Mouse (Mus musculus): ENCODE results near the gene Dgka.
"Not testable (repeated sequence)": the region's sequence is repeated elsewhere in the genome, so short reads cannot be mapped to it uniquely, and the experiment has no call there.

Gene Dgka

GRCm38 (mm10) chr10:128731992-128732391, 12.7 kb downstream of the Dgka start:
- peak; percentile 43 for DNase-seq (ENCODE audit: low read depth, low spot score)

GRCm38 (mm10) chr10:128731002-128731433, 13.6 kb downstream of the Dgka start:
- DNase-seq (ENCODE audit: low read depth, low spot score): peak; percentile 84

DNA sequence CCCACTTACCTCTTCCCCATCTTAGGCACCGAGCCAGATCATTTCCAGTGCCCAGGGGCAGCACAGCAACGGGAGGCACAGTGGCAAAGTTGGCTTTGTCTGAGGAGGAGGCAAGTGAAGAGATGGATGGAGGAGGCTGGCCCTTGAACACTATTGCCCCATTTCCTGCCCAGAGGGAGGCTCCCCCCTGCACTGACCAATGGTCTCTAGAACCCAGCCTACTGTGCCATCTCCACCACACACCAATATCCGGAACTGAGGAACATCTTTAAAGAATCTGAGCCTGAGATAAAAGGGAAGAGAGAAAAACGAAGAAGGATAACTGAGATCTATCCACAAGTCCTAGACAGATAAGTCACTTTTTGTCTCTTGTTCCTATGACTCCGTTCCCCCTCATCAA, 16.6 kb downstream of the Dgka start:
- no peak for DNase-seq (ENCODE audit: low read depth, low spot score)

DNA sequence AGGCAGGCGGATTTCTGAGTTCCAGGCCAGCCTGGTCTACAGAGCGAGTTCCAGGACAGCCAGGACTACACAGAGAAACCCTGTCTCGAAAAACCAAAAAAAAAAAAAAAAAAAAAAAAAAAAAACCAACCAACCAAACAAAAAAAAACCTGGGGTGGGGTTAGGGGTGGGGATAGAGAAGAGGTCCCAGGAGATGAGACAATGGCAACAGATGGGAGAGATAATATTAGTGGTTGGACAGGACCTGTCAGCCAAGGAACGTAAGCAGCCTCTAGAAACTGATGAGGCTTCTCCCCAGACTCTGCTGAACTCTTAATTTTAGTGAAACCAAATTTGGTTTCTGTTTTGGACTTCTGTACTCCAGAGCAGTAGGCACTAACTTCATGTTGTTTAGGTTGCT, 19.2 kb downstream of the Dgka start:
- not testable (repeated sequence) for DNase-seq (ENCODE audit: low read depth, low spot score)

- DNase-seq (ENCODE audit: low read depth, low spot score): no peak
Measured at GRCm38 (mm10) chr10:128715559-128716537, 28.8 kb downstream of the Dgka start.

- not testable (repeated sequence) for DNase-seq (ENCODE audit: low read depth, low spot score)
Measured at GRCm38 (mm10) chr10:128711318-128711717, 33.3 kb downstream of the Dgka start.

DNA sequence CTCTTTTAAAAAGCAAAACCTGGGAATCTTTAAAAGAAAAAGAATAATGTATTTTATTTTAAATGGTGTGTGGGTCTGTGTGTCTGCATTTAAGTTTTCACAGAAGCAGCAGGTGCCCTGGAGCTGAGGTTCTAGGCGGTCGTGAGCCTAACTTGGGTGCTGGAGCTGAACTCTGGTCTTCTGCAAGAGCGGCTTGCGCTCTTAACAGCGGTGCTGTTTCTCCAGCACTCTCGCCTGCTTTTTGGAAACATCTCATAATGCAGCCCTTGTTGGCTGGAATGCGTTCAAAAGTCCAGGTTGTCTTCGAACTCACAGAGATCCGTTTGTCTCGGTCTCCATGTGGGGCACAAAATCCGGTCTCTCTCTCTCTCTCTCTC, 39.4 kb downstream of the Dgka start:
- no peak for DNase-seq (ENCODE audit: low read depth, low spot score)

- DNase-seq (ENCODE audit: low read depth, low spot score): peak; percentile 84
Measured at GRCm38 (mm10) chr10:128704491-128705316, 40.0 kb downstream of the Dgka start, which contains the start of gene Cdk2. TSS of gene Cdk2 (minus strand) at chr10:128705031.

DNA sequence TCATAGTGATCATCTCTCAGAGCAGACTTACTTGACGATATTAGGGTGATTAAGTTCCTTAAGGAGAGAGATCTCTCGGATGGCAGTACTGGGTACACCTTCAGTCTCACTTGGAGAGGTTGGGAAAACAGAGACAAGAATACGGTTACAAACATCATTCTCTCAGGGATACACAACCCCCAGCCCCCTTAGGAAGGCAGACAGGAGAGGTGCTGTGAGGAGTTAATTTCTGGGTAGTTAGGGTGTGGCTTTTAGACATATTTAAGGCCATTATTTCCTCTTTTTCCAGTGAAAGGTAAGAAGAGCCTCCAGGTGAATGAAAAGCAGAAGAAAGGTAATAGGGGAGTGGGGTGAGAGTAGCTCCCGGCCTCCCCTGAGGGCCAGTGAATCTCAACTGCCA, 40.8 kb downstream of the Dgka start, which contains the start of gene Pmel:
Pmel (plus strand) TSS at position 301 of the 400 bp plus-strand sequence.
- peak; percentile 12 for DNase-seq (ENCODE audit: low read depth, low spot score)

GRCm38 (mm10) chr10:128702328-128703007, 42.2 kb downstream of the Dgka start:
- DNase-seq (ENCODE audit: low read depth, low spot score): no peak

DNA sequence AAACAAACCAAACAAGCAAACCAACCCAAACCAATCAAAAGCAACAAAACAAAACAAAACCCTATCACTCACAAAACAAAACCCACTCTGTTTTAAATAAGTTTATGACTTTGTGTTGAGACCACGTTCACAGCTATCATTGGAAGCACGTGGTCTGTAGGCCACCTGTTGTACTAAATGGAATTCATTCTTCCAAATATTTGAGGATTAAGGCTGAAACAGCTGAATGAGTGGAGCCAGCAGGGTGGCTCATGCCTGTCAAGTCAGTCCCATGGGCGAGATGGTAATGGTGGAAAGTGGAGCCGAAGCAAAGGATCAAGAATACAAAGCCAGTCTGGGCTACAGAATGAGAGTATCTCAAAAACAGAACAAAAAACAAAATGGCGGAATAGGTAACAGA, 43.9 kb downstream of the Dgka start:
- no peak for DNase-seq (ENCODE audit: low read depth, low spot score)

DNA sequence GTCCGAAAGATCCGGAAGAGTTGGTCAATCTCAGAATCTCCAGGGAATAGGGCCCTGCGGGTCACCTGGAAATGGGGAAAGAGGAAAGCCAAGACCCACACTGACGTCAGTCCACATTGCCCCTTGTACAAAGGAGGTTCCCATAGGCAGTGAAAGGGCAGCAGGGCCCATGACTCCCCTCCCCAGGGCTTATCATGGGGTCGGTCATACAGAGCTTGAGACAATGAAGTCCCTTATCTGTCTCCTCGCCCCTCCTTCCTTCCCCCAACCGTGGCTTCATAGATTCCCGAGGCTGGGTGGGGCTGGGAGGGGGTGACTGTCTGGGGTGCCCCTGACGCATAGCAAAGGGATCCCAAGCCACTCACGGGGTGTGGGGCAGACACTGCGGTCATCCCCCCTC, 45.0 kb downstream of the Dgka start:
- no peak for DNase-seq (ENCODE audit: low read depth, low spot score)

DNA sequence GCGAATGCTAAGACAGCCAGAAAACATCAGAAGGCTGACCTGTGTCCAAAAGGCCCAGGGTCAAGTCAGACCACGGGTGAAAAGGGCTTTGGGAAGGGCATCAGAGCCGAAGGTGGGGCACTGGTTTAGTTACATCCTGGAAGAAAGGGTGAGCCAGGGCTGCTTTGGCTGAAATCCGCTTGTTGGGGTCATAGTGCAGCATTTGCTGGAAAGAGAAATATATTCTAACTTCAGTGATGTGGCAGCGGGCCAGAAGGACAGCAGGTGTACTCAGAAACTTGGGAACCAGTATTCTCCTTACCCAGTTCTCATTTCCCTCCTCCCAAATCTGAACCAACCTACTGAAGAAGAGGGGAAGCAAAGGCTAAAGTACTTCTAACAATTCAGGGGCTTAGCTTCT, 45.6 kb downstream of the Dgka start:
- DNase-seq (ENCODE audit: low read depth, low spot score): no peak

DNA sequence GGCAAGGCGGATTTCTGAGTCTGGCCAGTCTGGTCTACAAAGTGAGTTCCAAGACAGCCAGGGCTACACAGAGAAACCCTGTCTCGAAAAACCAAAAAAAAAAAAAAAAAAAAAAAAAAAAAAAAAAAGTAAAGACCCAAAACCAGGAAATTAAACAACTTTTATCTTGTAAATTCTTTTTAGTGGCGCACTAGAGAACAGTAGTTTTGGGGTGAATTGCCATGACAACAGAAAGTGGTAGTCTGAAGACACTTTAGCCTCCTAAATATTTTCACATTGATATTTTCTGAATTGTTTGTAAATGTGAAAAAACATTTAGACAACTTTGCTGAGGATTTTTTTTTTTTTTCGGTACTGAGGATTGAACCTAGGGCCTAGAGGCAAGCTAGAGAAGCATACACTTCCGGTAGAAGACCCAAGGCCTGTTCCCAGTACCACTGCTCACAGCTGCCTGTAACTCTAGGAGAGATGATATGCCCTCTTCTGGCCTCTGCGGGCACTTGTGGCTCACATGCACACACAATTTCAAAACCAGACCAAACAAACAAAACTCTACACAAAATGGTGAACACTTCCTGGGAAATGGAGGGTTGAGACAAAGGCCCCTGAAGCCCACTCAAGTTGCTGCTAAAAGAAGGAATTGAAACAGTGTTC, 47.5 kb downstream of the Dgka start:
- DNase-seq (ENCODE audit: low read depth, low spot score): peak; percentile 34

DNA sequence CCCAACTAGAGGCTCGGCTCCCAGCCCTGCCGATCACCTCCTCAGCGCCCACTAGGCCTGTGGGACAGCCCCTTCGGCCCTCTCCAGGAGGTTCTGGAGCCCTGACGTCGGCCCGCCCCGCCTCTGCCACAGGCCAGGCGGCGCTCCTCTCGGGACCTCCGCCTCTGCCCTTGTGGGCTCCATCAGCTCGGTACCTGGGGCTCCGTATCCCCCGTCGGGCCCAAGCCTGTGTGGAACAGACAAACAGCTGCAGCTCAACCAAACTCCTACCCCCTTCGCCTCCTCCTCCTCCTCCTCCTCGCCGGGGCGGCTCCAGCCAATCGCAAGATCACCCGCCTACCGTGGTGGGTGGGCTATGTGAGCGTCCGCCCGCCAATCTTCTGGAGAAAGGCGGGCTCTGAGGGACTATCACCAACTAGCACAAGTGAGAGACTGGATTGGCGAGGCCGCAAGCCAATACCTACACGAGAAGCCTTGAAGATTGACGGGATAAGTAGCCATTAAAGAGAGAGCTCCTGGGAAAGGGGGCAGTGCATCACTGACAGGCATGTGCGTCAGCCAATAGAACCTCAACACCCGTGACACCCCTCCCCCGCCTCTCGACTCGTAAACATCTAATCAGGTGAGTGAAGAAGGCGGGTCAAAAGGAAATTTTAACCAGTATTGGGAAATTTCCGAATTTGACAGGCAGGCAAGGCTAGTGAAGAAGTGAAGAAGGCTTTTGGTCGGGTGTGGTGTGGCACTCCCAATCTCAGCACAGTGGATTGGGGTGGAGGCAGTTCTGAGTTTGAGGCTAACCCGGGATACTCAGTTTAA, 48.5 kb downstream of the Dgka start, which contains the start of gene Rab5b:
Rab5b (minus strand) TSS at position 273 of the 816 bp plus-strand sequence.
- peak; percentile 99 for DNase-seq (ENCODE audit: low read depth, low spot score)

- no peak for DNase-seq (ENCODE audit: low read depth, low spot score)
Measured at GRCm38 (mm10) chr10:128695411-128695991, 49.2 kb downstream of the Dgka start.

DNA sequence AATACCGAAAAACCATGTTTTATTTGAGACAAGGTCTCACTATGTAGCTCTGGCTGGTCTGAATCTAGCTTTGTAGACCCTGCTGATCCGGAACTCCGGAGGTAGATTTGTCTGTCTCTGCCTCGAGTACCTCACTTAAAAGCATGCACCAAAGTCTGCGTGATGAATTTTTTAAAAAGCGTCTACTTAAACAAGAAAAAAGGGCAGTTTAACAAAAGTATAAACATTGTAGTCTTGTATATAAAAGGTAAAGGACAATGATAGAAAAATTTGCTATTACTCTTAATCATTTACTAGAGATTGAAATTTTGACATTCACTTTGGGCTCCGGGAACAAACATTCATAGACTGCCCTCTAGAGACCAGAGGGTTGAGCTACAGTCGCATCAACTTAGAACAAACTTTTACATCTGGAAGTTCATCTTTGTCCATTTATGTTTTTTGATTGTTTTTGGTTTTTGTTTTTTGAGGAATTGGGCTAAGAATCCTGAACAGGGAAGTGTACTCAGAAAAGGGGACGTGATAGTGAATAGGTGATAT, 70.1 kb downstream of the Dgka start:
- DNase-seq (ENCODE audit: low read depth, low spot score): peak; percentile 74

- DNase-seq (ENCODE audit: low read depth, low spot score): peak; percentile 75
Measured at GRCm38 (mm10) chr10:128673763-128674468, 70.7 kb downstream of the Dgka start, which contains the start of gene Suox. TSS of gene Suox (minus strand) at chr10:128674073.

DNA sequence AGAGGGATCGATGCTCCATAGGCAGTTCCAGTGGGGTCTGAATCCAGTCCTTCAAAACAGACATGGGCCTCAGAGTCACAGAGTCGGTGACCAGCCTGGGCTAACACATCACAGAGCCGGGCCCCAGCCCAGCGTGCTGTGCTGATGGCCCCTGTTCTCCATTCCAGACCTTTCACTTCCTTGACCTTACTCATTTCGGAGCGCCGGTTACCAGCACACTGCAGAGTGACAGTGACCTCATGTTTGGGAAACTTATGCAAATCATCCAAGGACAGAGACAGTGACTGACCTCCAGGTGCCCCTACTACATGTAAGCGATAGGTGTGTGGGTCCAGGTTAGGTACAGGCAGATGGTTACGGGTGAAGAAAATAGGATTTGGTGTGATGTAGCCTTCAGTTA, 73.5 kb downstream of the Dgka start:
- no peak for DNase-seq (ENCODE audit: low read depth, low spot score)

Data from 3T3-L1 (cell line).